Mouse (Mus musculus) midbrain, embryonic 16.5 days (tissue): ENCODE results near the gene Lrguk. TPM values are rescaled to one million over a fixed set of nuclear protein-coding genes. Genes with fewer than 3 reads are reported as not detected.

Experiments
- ATAC-seq: fragments of 200-750 bp; cut with Nextera tagmentation; 2 replicates; pipeline ENCODE4 v1.8.0; 2017; ENCODE audit warnings: moderate TSS enrichment
- H3K27ac ChIP-seq: fragments of 300-500 bp; sonication (generic); 2 replicates; pipeline ENCODE4 v1.5.1; 2014; ENCODE audit warnings: mild to moderate bottlenecking, low read length, mixed read lengths
- H3K27me3 ChIP-seq: fragments of 300-500 bp; sonication (generic); 2 replicates; pipeline ENCODE4 v1.6.1; 2014; ENCODE audit warnings: low read depth, low read length, mixed read lengths; ENCODE audit not compliant: control insufficient read depth, insufficient read depth
- H3K36me3 ChIP-seq: fragments of 300-500 bp; sonication (generic); 2 replicates; pipeline ENCODE4 v1.6.1; 2014; ENCODE audit warnings: mild to moderate bottlenecking, low read length, moderate library complexity, mixed read lengths; ENCODE audit not compliant: control insufficient read depth, insufficient read depth
- H3K4me1 ChIP-seq: fragments of 300-500 bp; sonication (generic); 2 replicates; pipeline ENCODE4 v1.6.1; 2014; ENCODE audit warnings: mild to moderate bottlenecking, low read length, mixed read lengths; ENCODE audit not compliant: control insufficient read depth, insufficient read depth
- H3K4me2 ChIP-seq: fragments of 300-500 bp; sonication (generic); 2 replicates; pipeline ENCODE4 v1.6.1; 2014; ENCODE audit warnings: mild to moderate bottlenecking, low read length, mixed read lengths
- H3K4me3 ChIP-seq: fragments of 300-500 bp; sonication (generic); 2 replicates; pipeline ENCODE4 v1.5.1; 2014; ENCODE audit warnings: low read depth, mild to moderate bottlenecking, low read length, moderate library complexity, mixed read lengths
- H3K9ac ChIP-seq: fragments of 300-500 bp; sonication (generic); 2 replicates; pipeline ENCODE4 v1.6.1; 2014; ENCODE audit warnings: low read depth, low read length, mixed read lengths
- H3K9me3 ChIP-seq: fragments of 300-500 bp; sonication (generic); replicated peaks from 2 replicates; pipeline ENCODE4 v1.6.1; 2014; ENCODE audit warnings: mild to moderate bottlenecking, low read length, mixed read lengths; ENCODE audit not compliant: control insufficient read depth, poor library complexity, severe bottlenecking
- WGBS: fragments of 180-500 bp; shearing (Covaris S2); extraction: QIAGEN DNeasy Blood & Tissue Kit; methylation state at CpG from one replicate; pipeline ENCODE4 v1.1.7; 2014; 5-methylcytosine and 5-hydroxymethylcytosine counted together
- polyA plus RNA-seq: library from polyadenylated mRNA; unstranded; fragments of >200 nt; fragmentation: Nextera tagmentation; extraction: Ambion mirVana; gene quantifications from 2 replicates; pipeline ENCODE4 v1.2.1, GENCODE M21; 2015

Gene Lrguk
- polyA plus RNA-seq, 1 experiment from 2014 or later, result 0.50 TPM

DNA sequence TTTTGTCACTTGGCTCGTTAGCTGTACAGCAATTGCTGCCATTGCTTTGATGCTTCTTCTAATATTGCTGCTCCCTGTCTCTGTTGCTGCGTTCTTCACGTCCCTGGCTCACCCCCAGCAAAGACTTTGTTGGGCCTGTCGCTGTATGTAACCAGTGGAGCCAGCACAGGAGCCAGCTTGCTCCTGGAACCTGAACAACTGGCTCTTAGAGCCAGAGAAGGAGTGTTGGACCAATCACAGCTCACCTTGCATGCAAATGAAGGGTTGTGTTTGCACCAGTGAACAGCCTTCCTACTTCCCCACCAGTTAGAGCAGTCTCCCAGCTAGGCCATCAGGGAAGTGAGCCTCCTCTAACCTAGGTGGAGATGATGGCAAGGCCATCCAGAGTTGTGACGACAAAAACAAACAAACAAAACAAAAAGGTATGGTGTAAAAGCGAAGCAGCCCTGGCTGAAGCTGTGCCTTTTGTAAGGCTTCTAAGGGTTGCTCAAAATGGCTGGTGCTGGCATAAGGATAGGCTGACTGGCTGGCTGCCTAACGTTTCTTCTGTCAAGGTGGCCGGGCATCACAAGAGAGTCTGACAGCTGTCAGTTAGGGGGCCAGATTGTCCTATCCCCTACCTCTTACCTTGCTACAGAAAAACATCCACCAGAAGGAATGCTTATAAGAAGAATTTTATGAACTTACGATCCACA is 15.7 kb downstream of the Lrguk start:
- WGBS, result 79% methylated on average over 9 of the region's 9 CpGs
- Histone ChIP-seq H3K4me1 (0 out of 2 replicates have a peak, but pooled peaks cover 4% of the 10 kb centered on the region), H3K4me2 (no peak overlapping the region), H3K36me3 (no peaks in the 10 kb centered on the region), H3K4me3 (no peak overlapping the region), H3K27me3 (no peaks in the 10 kb centered on the region; the same call in 1 of the 2 replicates), H3K9me3 (no peaks in the 10 kb centered on the region), H3K27ac (no peak overlapping the region), H3K9ac (no peak overlapping the region)
- no peak for ATAC-seq

DNA sequence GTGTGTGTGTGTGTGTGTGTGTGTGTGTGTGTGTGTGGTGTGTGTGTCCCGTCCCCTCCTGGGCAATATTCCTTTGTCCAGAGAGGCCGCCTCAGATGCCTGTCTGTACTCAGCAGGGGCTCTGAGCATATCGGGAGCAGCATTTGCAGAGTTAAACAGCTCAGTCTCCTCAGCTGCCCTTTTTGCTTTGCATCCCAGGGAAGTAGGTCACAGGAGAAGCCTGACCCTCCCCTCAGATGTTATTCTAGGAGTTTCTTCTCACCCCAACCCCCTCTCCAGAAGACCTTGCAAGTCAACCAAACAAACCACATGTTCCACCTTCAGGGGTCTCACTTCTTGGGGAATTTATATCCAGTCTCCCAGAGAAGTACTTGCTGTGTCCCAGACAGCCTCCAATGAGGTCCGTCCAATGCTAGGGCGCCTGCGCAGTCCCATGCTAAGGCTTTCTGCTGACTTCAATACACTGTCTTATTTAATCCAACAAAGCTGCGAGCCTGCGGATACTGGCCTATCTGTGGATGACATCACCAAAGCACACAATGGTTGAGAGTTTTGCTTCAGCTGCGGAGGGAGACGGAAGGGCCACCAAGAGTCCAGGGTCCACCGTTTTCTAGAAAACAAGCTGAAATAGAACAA is 17.4 kb downstream of the Lrguk start:
- no peak for ATAC-seq
- 62% methylated on average over 11 of the region's 11 CpGs for WGBS

DNA sequence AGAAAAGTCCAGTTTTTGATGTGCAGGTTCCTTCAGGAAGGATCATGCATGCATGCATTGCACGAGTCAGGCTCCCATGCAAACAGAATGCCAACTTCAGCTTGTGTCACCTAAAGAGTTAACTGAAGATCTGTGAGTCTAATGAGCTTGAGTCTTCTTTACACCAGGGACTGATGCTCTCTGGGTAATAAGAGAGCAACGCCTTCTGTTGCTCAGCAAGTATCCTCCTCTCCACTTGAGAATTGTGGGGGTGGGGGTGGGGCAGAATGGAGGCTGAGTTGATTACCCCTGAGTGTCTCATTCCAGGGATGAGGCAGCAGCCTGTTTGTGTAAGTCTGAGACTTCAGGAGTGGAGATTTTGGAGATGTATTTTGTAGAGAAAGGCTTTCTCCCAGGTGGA is 20.2 kb downstream of the Lrguk start:
- Histone ChIP-seq H3K9ac (no peak overlapping the region), H3K27ac (no peak overlapping the region), H3K9me3 (no peaks in the 10 kb centered on the region), H3K4me3 (no peak overlapping the region), H3K36me3 (no peaks in the 10 kb centered on the region), H3K27me3 (no peaks in the 10 kb centered on the region), H3K4me1 (no peaks in the 10 kb centered on the region), H3K4me2 (no peak overlapping the region)
- WGBS, result 52% methylated on average over 2 of the region's 2 CpGs
- no peak for ATAC-seq

More for the DNA sequence above, 17.4 kb downstream of the Lrguk start:
- Histone ChIP-seq H3K4me3 (no peak overlapping the region), H3K4me2 (no peak overlapping the region), H3K27ac (no peak overlapping the region), H3K4me1 (no peaks in the 10 kb centered on the region), H3K36me3 (no peaks in the 10 kb centered on the region), H3K9me3 (no peaks in the 10 kb centered on the region), H3K27me3 (no peaks in the 10 kb centered on the region; the same call in 1 of the 2 replicates), H3K9ac (no peak overlapping the region)

DNA sequence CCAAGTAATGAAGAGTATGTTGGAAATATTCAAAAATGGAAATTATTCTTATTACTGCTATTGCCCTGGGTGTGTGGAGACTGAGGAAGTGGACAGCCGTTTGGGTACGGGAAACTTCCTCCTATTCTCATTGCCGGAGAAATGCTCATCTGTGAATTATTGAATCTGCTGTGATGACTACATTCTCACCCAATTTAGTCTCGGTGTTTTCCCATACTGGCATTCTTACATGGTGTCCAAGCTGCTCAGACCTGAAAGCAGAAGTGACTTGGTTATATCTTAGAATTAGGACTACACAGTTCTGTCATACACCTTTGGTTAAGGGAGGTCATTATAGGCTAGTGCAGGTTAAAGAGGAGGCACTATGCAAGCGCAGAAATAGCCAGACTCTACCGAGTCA is 30.5 kb downstream of the Lrguk start:
- Histone ChIP-seq H3K4me2 (no peak overlapping the region), H3K4me3 (no peak overlapping the region), H3K27me3 (no peaks in the 10 kb centered on the region), H3K36me3 (no peaks in the 10 kb centered on the region), H3K9me3 (no peaks in the 10 kb centered on the region), H3K9ac (no peak overlapping the region), H3K27ac (no peak overlapping the region), H3K4me1 (no peaks in the 10 kb centered on the region)
- no peak for ATAC-seq
- WGBS, result 96% methylated on average over 6 of the region's 6 CpGs

DNA sequence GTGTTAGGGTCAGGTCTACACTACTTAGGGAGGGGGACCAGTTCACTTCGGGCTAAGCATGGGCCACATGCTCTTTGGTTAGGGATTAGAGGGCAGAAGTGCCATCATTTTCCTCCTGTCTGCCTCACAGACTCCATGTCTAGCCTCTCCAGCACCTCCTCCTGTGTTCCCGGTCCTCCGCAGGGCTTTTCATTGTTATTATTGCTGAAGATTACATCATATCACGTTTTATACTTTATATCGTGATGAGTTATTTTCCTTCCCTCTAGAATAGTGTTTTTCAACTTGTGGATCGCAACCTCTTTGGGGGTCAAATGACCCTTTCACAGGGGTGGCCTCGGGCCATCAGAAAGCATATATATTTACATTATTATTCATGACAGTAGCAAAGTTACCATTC is 37.5 kb downstream of the Lrguk start:
- 90% methylated on average over 7 of the region's 7 CpGs for WGBS
- H3K36me3 ChIP-seq, result no peaks in the 10 kb centered on the region
- H3K4me1 ChIP-seq, result no peaks in the 10 kb centered on the region

DNA sequence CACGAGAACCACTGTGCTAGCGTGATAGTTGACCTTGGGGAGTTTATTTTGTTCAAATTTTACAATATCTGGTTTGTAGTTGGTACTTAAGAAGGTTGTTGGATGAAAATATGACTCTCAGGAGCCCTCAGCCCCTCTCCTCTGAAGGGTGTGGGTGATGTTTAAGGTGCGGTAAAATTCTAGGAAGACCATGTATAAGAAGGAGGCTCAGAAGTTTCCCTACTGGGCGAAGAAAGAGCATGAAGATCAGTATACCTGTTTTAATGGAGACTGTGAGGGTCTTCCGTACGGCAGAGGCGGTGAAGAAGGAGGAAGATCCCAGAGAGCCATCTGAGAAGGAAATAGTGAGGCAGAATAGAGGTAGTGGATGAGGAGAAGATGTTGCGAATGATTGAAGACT is 38.0 kb downstream of the Lrguk start:
- Histone ChIP-seq H3K9me3 (no peaks in the 10 kb centered on the region), H3K9ac (no peak overlapping the region), H3K36me3 (no peaks in the 10 kb centered on the region), H3K27me3 (no peaks in the 10 kb centered on the region), H3K27ac (no peak overlapping the region), H3K4me2 (no peak overlapping the region), H3K4me3 (no peak overlapping the region), H3K4me1 (no peaks in the 10 kb centered on the region)
- WGBS, result 96% methylated on average over 8 of the region's 8 CpGs
- no peak for ATAC-seq

More for the DNA sequence above, 37.5 kb downstream of the Lrguk start:
- Histone ChIP-seq H3K27me3 (no peaks in the 10 kb centered on the region), H3K9ac (no peak overlapping the region), H3K9me3 (no peaks in the 10 kb centered on the region), H3K27ac (no peak overlapping the region), H3K4me3 (no peak overlapping the region), H3K4me2 (no peak overlapping the region)
- ATAC-seq, result no peak

DNA sequence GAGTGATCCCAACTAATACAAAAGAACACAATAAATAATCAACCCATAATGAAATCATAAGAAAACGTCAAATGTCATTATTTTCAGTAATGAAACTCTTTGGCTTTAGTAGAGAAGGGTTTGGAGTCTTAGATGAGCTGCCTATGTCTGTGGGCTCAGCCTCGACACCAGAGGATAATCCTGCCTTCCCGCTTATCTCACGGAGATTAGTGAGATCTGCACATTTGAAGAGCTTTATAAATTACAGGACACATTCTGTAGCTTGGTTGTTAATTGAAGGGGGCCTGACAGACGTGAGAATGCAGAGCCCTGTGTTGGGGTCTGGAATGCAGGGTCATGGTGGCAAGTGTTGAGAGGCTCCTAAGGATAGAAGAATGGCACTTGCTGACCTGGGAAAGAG is 42.7 kb downstream of the Lrguk start:
- no peak for ATAC-seq
- no peaks in the 10 kb centered on the region for H3K36me3 ChIP-seq
- H3K4me1 ChIP-seq, result no peaks in the 10 kb centered on the region
- H3K4me3 ChIP-seq, result no peak overlapping the region
- 30% methylated on average over 5 of the region's 5 CpGs for WGBS
- H3K27me3 ChIP-seq, result no peaks in the 10 kb centered on the region
- H3K27ac ChIP-seq, result no peak overlapping the region
- H3K9me3 ChIP-seq, result no peaks in the 10 kb centered on the region
- H3K9ac ChIP-seq, result no peak overlapping the region
- H3K4me2 ChIP-seq, result no peak overlapping the region

DNA sequence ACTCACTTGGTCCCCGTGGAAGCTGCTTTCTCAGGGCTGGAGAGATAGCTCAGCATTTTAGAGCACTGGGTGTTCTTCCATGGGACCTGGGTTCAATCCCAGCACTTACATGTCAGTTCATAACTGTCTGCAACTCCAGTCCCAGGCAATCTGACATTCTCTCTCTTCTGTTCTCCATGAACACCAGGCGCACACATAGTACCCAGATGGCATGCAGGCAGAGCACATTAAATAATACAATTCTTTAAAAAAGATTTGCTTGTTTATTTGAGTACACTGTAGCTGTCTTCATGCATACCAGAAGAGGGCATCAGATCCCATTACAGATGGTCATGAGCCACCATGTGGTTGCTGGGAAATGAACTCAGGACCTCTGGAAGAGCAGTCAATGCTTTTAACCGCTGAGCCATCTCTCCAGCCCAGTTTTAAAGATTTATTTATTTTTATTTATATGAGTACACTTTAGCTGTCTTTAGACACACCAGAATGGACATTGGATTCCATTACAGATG is 44.7 kb downstream of the Lrguk start:
- Histone ChIP-seq H3K9me3 (no peaks in the 10 kb centered on the region), H3K27me3 (no peaks in the 10 kb centered on the region), H3K9ac (no peak overlapping the region), H3K4me3 (no peak overlapping the region), H3K27ac (no peak overlapping the region), H3K36me3 (no peaks in the 10 kb centered on the region), H3K4me1 (no peaks in the 10 kb centered on the region), H3K4me2 (no peak overlapping the region)
- WGBS, result 90% methylated on average over 3 of the region's 3 CpGs
- ATAC-seq, result no peak

DNA sequence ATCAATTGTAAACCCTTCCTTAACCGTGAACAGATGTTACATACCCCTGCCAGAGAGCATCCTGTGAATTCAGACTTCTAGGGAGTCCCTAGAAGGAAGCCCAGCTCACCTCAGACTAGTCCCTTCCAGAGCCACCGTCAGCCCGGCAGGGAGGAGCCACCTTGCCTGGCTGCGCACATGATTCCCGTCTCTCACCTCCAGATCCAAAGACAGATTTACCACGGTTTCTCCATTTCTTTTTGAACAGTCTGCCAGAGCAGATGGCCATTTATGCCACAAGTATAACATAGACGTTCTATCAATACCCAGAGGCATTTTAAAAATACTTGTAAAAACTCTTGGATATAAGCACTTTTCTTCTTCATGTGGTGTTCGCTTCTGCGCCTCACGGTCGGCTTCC is 46.3 kb downstream of the Lrguk start:
- H3K27ac ChIP-seq, result no peak overlapping the region
- no peak overlapping the region for H3K4me3 ChIP-seq
- H3K27me3 ChIP-seq, result no peaks in the 10 kb centered on the region
- no peak overlapping the region for H3K9ac ChIP-seq
- H3K4me2 ChIP-seq, result no peak overlapping the region
- ATAC-seq, result no peak
- H3K9me3 ChIP-seq, result no peaks in the 10 kb centered on the region
- no peaks in the 10 kb centered on the region for H3K4me1 ChIP-seq
- H3K36me3 ChIP-seq, result no peaks in the 10 kb centered on the region
- 79% methylated on average over 11 of the region's 11 CpGs for WGBS
